Mouse (Mus musculus) limb, embryonic 14.5 days (tissue): Measurements from ENCODE around the gene Dscam. TPM values are rescaled to one million over a fixed set of nuclear protein-coding genes. Genes with fewer than 3 reads are reported as not detected.

ENCODE experiments used
- ATAC-seq: fragments of 200-750 bp; cut with Nextera tagmentation; 2 replicates; pipeline ENCODE4 v1.8.0; 2017; ENCODE audit warnings: low read depth, moderate number of reproducible peaks, moderate TSS enrichment; ENCODE audit not compliant: low FRiP score
- DNase-seq: peaks from one replicate; pipeline ENCODE4 v3.0.0-alpha.2; 2015; ENCODE audit warnings: low spot score
- H3K27ac ChIP-seq: fragments of 300-500 bp; sonication (generic); replicated peaks from 2 replicates; pipeline ENCODE4 v1.5.1; 2014; ENCODE audit warnings: low read depth, mild to moderate bottlenecking, low read length, moderate library complexity, mixed read lengths
- H3K27me3 ChIP-seq: fragments of 300-500 bp; sonication (generic); 2 replicates; pipeline ENCODE4 v1.6.1; 2014; ENCODE audit warnings: low read length, mixed read lengths; ENCODE audit not compliant: control insufficient read depth, insufficient read depth
- H3K36me3 ChIP-seq: fragments of 300-500 bp; sonication (generic); 2 replicates; pipeline ENCODE4 v1.6.1; 2014; ENCODE audit warnings: mild to moderate bottlenecking, low read length, moderate library complexity, mixed read lengths; ENCODE audit not compliant: control insufficient read depth, insufficient read depth
- H3K4me1 ChIP-seq: fragments of 300-500 bp; sonication (generic); 2 replicates; pipeline ENCODE4 v1.6.1; 2014; ENCODE audit warnings: antibody characterized with exemption, low read length, mixed read lengths; ENCODE audit not compliant: control insufficient read depth, insufficient read depth
- H3K4me2 ChIP-seq: fragments of 300-500 bp; sonication (generic); replicated peaks from 2 replicates; pipeline ENCODE4 v1.6.1; 2014; ENCODE audit warnings: low read depth, mild to moderate bottlenecking, low read length, moderate library complexity; ENCODE audit not compliant: severe bottlenecking
- H3K4me3 ChIP-seq: fragments of 300-500 bp; sonication (generic); replicated peaks from 2 replicates; pipeline ENCODE4 v1.5.1; 2014; ENCODE audit warnings: low read length
- H3K9ac ChIP-seq: fragments of 300-500 bp; sonication (generic); 2 replicates; pipeline ENCODE4 v1.6.1; 2014; ENCODE audit warnings: mild to moderate bottlenecking, low read depth, low read length, moderate library complexity; ENCODE audit not compliant: severe bottlenecking
- H3K9me3 ChIP-seq: fragments of 300-500 bp; sonication (generic); 2 replicates; pipeline ENCODE4 v1.6.1; 2016; ENCODE audit warnings: low read length; ENCODE audit not compliant: control insufficient read depth
- POLR2A ChIP-seq: fragments of 200-500 bp; IDR thresholded peaks from 2 replicates; pipeline ENCODE4 v1.8.0; 2012; ENCODE audit warnings: inconsistent platforms, mild to moderate bottlenecking, moderate library complexity, borderline replicate concordance; ENCODE audit not compliant: insufficient read depth, insufficient read length; ENCODE audit errors: extremely low read depth
- WGBS: fragments of 180-500 bp; shearing (Covaris S2); extraction: QIAGEN DNeasy Blood & Tissue Kit; methylation state at CpG from one replicate; pipeline ENCODE4 v1.1.7; 2014; 5-methylcytosine and 5-hydroxymethylcytosine counted together
- polyA plus RNA-seq, 2 experiments: library from polyadenylated mRNA; depleted of rRNA in 1 of 2; stranded (reverse) in 1 of 2; unstranded in 1 of 2; fragments of >200 nt; fragmentation: Nextera tagmentation in 1 of 2; extraction: Ambion mirVana in 1 of 2; gene quantifications; 2 replicates each; pipeline versions ENCODE4 v1.2.1 to v1.2.3; 2012 to 2014

Dscam gene
- polyA plus RNA-seq, 2 experiments = 0.17 to 0.20 TPM

GRCm38 (mm10) chr16:96668478-96668877, 502.1 kb downstream of the Dscam start:
- no peak for DNase-seq
- Histone ChIP-seq H3K4me3 (no peak overlapping the region), H3K27me3 (no peaks in the 10 kb centered on the region), H3K9ac (no peak overlapping the region), H3K27ac (no peak overlapping the region), H3K36me3 (no peaks in the 10 kb centered on the region), H3K4me2 (no peak overlapping the region), H3K4me1 (no peaks in the 10 kb centered on the region), H3K9me3 (no peaks in the 10 kb centered on the region)
- TF ChIP-seq POLR2A = no peak
- WGBS = 87% methylated on average over 1 of the region's 1 CpGs
- no peak for ATAC-seq

GRCm38 (mm10) chr16:96661073-96661472, 509.5 kb downstream of the Dscam start:
- Histone ChIP-seq H3K9ac (no peak overlapping the region), H3K27ac (no peak overlapping the region), H3K4me1 (0 out of 2 replicates have a peak, but pooled peaks cover 2% of the 10 kb centered on the region), H3K36me3 (no peaks in the 10 kb centered on the region), H3K27me3 (no peaks in the 10 kb centered on the region), H3K4me3 (no peak overlapping the region), H3K4me2 (no peak overlapping the region), H3K9me3 (no peaks in the 10 kb centered on the region)
- TF ChIP-seq POLR2A = no peak
- ATAC-seq = no peak
- WGBS = 80% methylated on average over 3 of the region's 3 CpGs
- no peak for DNase-seq

GRCm38 (mm10) chr16:96659275-96659674, 511.3 kb downstream of the Dscam start:
- DNase-seq (peak; percentile 18), ATAC-seq (no peak)
- WGBS = 39% methylated on average over 5 of the region's 5 CpGs

GRCm38 (mm10) chr16:96655548-96655947, 515.0 kb downstream of the Dscam start:
- H3K27ac ChIP-seq = no peak overlapping the region
- no peak overlapping the region for H3K4me3 ChIP-seq
- DNase-seq = no peak
- peaks cover 10% of the 10 kb centered on the region; the same call in 1 of the 2 replicates for H3K4me1 ChIP-seq
- 89% methylated on average over 4 of the region's 4 CpGs for WGBS
- no peak overlapping the region for H3K9ac ChIP-seq
- no peaks in the 10 kb centered on the region for H3K36me3 ChIP-seq
- ATAC-seq = no peak
- no peak overlapping the region for H3K4me2 ChIP-seq
- TF ChIP-seq POLR2A = no peak
- no peaks in the 10 kb centered on the region for H3K9me3 ChIP-seq
- H3K27me3 ChIP-seq = no peaks in the 10 kb centered on the region

More at GRCm38 (mm10) chr16:96659275-96659674, 511.3 kb downstream of the Dscam start:
- Histone ChIP-seq H3K4me2 (no peak overlapping the region), H3K36me3 (no peaks in the 10 kb centered on the region), H3K27me3 (no peaks in the 10 kb centered on the region), H3K4me3 (no peak overlapping the region), H3K9me3 (no peaks in the 10 kb centered on the region), H3K27ac (no peak overlapping the region), H3K9ac (no peak overlapping the region), H3K4me1 (0 out of 2 replicates have a peak, but pooled peaks cover 2% of the 10 kb centered on the region)
- no peak for TF ChIP-seq POLR2A

GRCm38 (mm10) chr16:96654054-96654453, 516.5 kb downstream of the Dscam start:
- Histone ChIP-seq H3K4me3 (no peak overlapping the region), H3K9ac (no peak overlapping the region), H3K9me3 (no peaks in the 10 kb centered on the region), H3K4me2 (no peak overlapping the region), H3K27ac (no peak overlapping the region), H3K27me3 (no peaks in the 10 kb centered on the region), H3K4me1 (peaks cover 10% of the 10 kb centered on the region; the same call in 1 of the 2 replicates), H3K36me3 (no peaks in the 10 kb centered on the region)
- DNase-seq (no peak), ATAC-seq (no peak)
- 90% methylated on average over 4 of the region's 4 CpGs for WGBS
- TF ChIP-seq POLR2A = no peak

GRCm38 (mm10) chr16:96651444-96651843, 519.1 kb downstream of the Dscam start:
- no peaks in the 10 kb centered on the region for H3K9me3 ChIP-seq

More at GRCm38 (mm10) chr16:96651444-96651843, 519.1 kb downstream of the Dscam start:
- 32% methylated on average over 3 of the region's 3 CpGs for WGBS
- no peak overlapping the region for H3K4me3 ChIP-seq
- peaks cover 7% of the 10 kb centered on the region; the same call in 1 of the 2 replicates for H3K4me1 ChIP-seq
- ATAC-seq = peak; percentile 41; the same call in 1 of the 2 replicates
- H3K36me3 ChIP-seq = no peaks in the 10 kb centered on the region
- no peak overlapping the region for H3K4me2 ChIP-seq
- H3K27ac ChIP-seq = no peak overlapping the region
- H3K27me3 ChIP-seq = no peaks in the 10 kb centered on the region
- no peak for TF ChIP-seq POLR2A
- no peak overlapping the region for H3K9ac ChIP-seq
- DNase-seq = peak; percentile 55
